Mouse (Mus musculus) limb, embryonic 15.5 days (tissue): Measurements from ENCODE around the gene Arhgdia. TPM values are rescaled to one million over a fixed set of nuclear protein-coding genes. Genes with fewer than 3 reads are reported as not detected.

ENCODE experiments used
- ATAC-seq: fragments of 200-750 bp; cut with Nextera tagmentation; 2 replicates; pipeline ENCODE4 v1.8.0; 2017; ENCODE audit warnings: low read depth, moderate TSS enrichment; ENCODE audit not compliant: insufficient number of reproducible peaks, low FRiP score, low TSS enrichment
- H3K27ac ChIP-seq: fragments of 300-500 bp; sonication (generic); 2 replicates; pipeline ENCODE4 v1.5.1; 2015; ENCODE audit warnings: moderate library complexity, mild to moderate bottlenecking, inconsistent platforms
- H3K27me3 ChIP-seq: fragments of 300-500 bp; sonication (generic); 2 replicates; pipeline ENCODE4 v1.6.1; 2015; ENCODE audit warnings: inconsistent platforms
- H3K36me3 ChIP-seq: fragments of 300-500 bp; sonication (generic); 2 replicates; pipeline ENCODE4 v1.6.1; 2015; ENCODE audit warnings: inconsistent platforms
- H3K4me1 ChIP-seq: fragments of 300-500 bp; sonication (generic); 2 replicates; pipeline ENCODE4 v1.6.1; 2015; ENCODE audit warnings: inconsistent platforms
- H3K4me2 ChIP-seq: fragments of 300-500 bp; sonication (generic); 2 replicates; pipeline ENCODE4 v1.6.1; 2015; ENCODE audit warnings: mild to moderate bottlenecking, inconsistent platforms
- H3K4me3 ChIP-seq: fragments of 300-500 bp; sonication (generic); 2 replicates; pipeline ENCODE4 v1.5.1; 2015; ENCODE audit warnings: mild to moderate bottlenecking, inconsistent platforms
- H3K9ac ChIP-seq: fragments of 300-500 bp; sonication (generic); 2 replicates; pipeline ENCODE4 v1.6.1; 2015; ENCODE audit warnings: inconsistent platforms
- H3K9me3 ChIP-seq: fragments of 300-500 bp; sonication (generic); 2 replicates; pipeline ENCODE4 v1.6.1; 2016; ENCODE audit warnings: inconsistent platforms
- WGBS: fragments of 180-500 bp; shearing (Covaris S2); methylation state at CpG from one replicate; pipeline ENCODE4 v1.1.7; 2015; 5-methylcytosine and 5-hydroxymethylcytosine counted together
- polyA plus RNA-seq: library from polyadenylated mRNA; unstranded; fragments of >200 nt; fragmentation: Nextera tagmentation; extraction: Ambion mirVana; gene quantifications from 2 replicates; pipeline ENCODE4 v1.2.1, GENCODE M21; 2015

Gene Arhgdia
- polyA plus RNA-seq, 1 experiment from 2014 or later: 581 TPM

DNA sequence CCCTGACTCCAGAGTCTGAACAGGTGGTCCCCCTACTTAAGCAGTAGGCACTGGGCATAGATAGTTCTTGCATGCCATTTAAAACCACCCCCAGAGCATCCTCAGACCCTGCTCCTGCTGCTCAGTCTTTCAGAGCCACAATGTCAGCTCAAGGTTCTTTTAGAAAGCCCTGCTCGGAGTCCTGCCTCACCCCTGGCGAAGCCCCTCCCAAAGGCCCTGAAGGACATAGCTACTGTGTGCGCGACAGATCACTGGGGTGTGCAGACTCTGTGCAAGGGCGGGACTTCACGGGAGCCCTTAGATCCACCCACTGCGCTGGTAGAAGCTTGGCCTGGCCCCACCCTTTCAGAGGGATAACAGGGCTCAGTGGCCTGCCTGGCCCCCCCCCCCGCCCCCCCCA lies 27.8 kb upstream of the Arhgdia start:
- Histone ChIP-seq H3K36me3 (peaks cover 77% of the 10 kb centered on the region), H3K4me3 (no peak overlapping the region), H3K4me2 (no peak overlapping the region), H3K9me3 (no peaks in the 10 kb centered on the region), H3K4me1 (peaks cover 19% of the 10 kb centered on the region), H3K9ac (no peak overlapping the region), H3K27me3 (peaks cover 6% of the 10 kb centered on the region), H3K27ac (no peak overlapping the region)
- no peak for ATAC-seq
- 35% methylated on average over 8 of the region's 8 CpGs for WGBS

DNA sequence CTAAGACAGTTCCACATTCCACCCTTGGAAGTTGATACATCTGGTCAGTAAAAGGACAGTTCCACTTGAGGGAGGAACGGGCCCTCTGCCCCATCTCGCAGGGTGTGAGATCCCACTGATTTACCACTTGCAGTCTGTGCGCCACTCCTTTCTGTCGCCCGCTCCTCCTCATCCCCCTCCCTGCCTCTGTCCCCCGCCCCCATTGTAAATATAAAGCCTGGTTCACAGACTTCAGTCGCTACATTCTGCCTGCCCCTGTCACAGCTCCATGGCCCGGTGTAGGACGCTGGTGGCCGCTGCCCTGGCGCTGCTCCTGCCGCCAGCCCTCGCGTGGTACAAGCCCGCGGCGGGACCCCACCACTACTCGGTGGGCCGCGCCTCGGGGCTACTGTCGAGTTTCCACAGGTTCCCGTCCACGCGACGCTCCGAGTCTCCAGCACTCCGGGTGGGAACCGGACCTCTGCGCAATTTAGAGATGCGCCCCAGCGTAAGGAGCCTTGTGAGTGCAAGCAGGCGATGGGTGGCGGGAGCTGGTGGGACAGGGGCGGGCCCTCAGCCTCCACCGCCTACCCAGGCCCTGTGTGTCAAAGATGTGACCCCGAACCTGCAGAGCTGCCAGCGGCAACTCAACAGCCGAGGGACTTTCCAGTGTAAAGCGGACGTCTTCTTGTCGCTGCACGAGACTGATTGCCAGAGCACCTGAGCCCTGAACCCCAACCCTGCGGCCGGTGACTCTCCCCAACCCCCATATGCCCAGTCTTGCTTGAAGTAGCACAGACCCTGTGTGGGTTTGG lies 27.0 kb upstream of the Arhgdia start, which contains the start of gene Npb:
TSS of gene Npb (plus strand) at position 237 of the 794 bp plus-strand sequence.
- WGBS: 5% methylated on average over 45 of the region's 45 CpGs
- peak within 1 kb of the TSS; percentile 26 for H3K9ac ChIP-seq

DNA sequence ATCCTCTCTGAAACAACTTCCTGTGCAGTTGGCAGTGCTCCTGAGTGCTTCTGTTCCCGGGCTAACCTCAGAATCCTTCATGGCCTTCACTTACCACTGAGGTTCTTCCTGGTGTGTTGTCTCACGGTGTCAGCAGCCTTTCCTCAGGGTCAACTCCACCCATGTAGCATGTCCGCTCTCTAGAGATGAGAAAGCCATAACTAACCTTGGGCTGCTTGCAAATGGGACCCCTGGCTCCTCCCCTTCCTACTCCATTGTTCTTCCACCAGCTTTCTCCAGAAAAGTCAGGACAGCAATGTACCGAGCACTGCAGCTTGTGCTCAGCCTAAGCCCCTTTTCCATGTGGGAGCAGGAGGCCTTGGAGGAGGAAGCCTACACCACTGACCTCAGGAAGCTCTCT lies 25.3 kb upstream of the Arhgdia start:
- H3K4me1 ChIP-seq: peaks cover 19% of the 10 kb centered on the region
- H3K9ac ChIP-seq: no peak overlapping the region
- no peak overlapping the region for H3K4me3 ChIP-seq
- WGBS: 82% methylated on average over 4 of the region's 4 CpGs
- no peak overlapping the region for H3K27ac ChIP-seq
- no peak for ATAC-seq
- peaks cover 6% of the 10 kb centered on the region for H3K27me3 ChIP-seq
- peaks cover 78% of the 10 kb centered on the region for H3K36me3 ChIP-seq
- no peak overlapping the region for H3K4me2 ChIP-seq
- no peaks in the 10 kb centered on the region for H3K9me3 ChIP-seq

More for the DNA sequence above, 27.0 kb upstream of the Arhgdia start, which contains the start of gene Npb:
- no peak within 1 kb of the TSS for H3K27ac ChIP-seq
- H3K9me3 ChIP-seq: no peaks in the 10 kb centered on the region
- no peak for ATAC-seq
- H3K36me3 ChIP-seq: peaks cover 78% of the 10 kb centered on the region
- H3K4me3 ChIP-seq: peak within 1 kb of the TSS; percentile 33
- H3K27me3 ChIP-seq: peaks cover 6% of the 10 kb centered on the region
- peaks cover 19% of the 10 kb centered on the region for H3K4me1 ChIP-seq
- peak within 1 kb of the TSS; percentile 58 for H3K4me2 ChIP-seq

DNA sequence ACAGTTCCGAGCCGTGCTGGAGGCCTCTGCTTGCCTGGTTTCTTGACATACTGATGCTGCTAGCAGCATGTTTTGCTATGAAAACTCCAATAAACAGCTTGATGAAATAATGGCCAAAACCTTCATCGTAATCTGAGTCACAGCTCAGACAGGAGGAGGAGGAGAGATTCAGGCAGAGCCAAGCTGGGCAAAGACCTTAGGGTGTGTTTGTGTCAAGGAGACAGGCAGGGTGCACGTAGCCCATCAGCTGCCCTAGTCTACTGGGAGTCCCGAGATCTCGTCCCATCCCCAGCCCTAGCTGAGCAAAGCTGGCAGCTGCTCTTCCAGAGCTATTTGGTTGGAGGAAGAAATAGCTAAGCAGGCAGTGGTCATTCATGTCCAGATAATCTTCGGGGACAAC lies 24.2 kb upstream of the Arhgdia start:
- no peak overlapping the region for H3K27ac ChIP-seq
- H3K27me3 ChIP-seq: peaks cover 6% of the 10 kb centered on the region
- H3K4me3 ChIP-seq: no peak overlapping the region
- H3K9me3 ChIP-seq: no peaks in the 10 kb centered on the region
- H3K9ac ChIP-seq: no peak overlapping the region
- H3K4me2 ChIP-seq: no peak overlapping the region
- peaks cover 19% of the 10 kb centered on the region for H3K4me1 ChIP-seq
- WGBS: 89% methylated on average over 7 of the region's 7 CpGs
- H3K36me3 ChIP-seq: peaks cover 72% of the 10 kb centered on the region
- no peak for ATAC-seq

DNA sequence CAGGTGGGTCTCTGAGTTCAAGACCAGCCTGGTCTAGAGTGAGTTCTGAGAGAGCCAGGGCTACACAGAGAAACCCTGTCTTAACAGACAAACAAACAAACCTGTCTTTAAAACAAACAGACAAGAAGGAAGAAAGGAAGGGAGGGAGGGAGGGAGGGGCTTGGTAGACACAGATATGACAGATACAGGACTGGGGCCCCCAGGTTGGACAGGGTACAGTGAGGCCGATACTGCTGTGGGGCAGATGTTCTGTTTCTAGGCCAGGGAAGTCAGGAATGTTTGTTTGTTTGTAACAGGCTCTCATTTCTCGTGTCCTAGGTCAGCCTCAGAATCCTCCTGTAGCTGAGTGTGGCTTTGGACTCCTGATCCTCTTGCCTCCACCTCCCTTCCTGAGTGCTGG lies 22.1 kb upstream of the Arhgdia start:
- no peak for ATAC-seq
- 79% methylated on average over 2 of the region's 2 CpGs for WGBS
- Histone ChIP-seq H3K36me3 (peaks cover 61% of the 10 kb centered on the region), H3K4me3 (no peak overlapping the region), H3K27me3 (peaks cover 3% of the 10 kb centered on the region; the same call in 1 of the 2 replicates), H3K4me1 (peaks cover 17% of the 10 kb centered on the region), H3K4me2 (no peak overlapping the region), H3K9ac (no peak overlapping the region), H3K9me3 (no peaks in the 10 kb centered on the region), H3K27ac (no peak overlapping the region)

DNA sequence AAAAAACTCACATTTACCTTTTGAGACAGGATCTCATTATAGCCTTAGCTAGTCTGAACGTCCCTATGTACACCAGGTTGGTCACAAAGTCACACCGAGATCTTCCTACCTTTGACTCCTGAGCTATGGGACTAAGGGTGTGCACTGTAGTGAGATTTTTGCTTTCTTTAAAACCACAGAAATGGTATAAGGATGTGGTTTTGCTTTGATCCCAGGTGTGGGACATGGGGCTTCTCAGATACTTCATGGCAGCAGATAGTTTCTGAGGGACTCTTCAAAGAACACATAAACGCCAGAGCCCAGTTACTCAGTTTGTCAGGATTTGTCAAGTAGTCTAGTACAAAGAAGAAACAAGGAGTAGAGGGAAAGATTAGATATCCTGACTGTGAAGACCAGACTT lies 19.3 kb upstream of the Arhgdia start:
- no peaks in the 10 kb centered on the region for H3K27me3 ChIP-seq
- peaks cover 58% of the 10 kb centered on the region for H3K36me3 ChIP-seq
- H3K4me2 ChIP-seq: no peak overlapping the region
- H3K27ac ChIP-seq: no peak overlapping the region
- no peak overlapping the region for H3K4me3 ChIP-seq
- no peak overlapping the region for H3K9ac ChIP-seq
- no peaks in the 10 kb centered on the region for H3K9me3 ChIP-seq
- WGBS: 94% methylated on average over 3 of the region's 3 CpGs
- no peak for ATAC-seq
- peaks cover 24% of the 10 kb centered on the region for H3K4me1 ChIP-seq

DNA sequence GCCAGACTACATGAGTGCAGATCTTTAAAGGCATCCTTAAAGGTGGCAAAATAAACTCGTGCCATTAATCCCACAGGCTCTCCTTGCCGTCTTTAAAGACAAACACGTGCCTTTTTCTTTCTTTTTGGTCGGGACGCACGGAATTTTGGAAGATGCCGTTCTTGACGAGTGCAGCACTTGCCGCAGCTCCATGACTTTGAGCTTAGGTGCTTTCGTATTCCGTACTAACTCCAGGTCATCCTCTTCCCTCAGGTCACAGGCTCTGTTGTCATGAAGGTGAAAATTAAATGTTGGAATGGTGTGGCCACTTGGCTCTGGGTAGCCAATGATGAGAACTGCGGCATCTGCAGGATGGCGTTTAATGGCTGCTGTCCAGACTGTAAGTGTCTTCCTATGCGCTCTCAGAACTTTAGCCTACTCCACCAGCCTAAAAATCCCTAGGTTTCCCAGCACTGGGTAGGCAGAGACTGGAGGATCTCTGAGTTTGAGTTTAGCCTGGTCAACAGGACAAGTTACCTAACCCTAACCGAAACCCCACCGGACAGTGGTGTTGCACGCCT lies 17.6 kb upstream of the Arhgdia start:
- peaks cover 27% of the 10 kb centered on the region for H3K4me1 ChIP-seq
- no peaks in the 10 kb centered on the region for H3K9me3 ChIP-seq
- 40% methylated on average over 17 of the region's 17 CpGs for WGBS
- peak overlapping the region; percentile 95 for H3K4me3 ChIP-seq
- no peaks in the 10 kb centered on the region for H3K27me3 ChIP-seq
- H3K27ac ChIP-seq: peak overlapping the region; percentile 93
- H3K9ac ChIP-seq: peak overlapping the region; percentile 97
- peak overlapping the region; percentile 74 for H3K4me2 ChIP-seq
- H3K36me3 ChIP-seq: peaks cover 56% of the 10 kb centered on the region
- ATAC-seq: no peak

DNA sequence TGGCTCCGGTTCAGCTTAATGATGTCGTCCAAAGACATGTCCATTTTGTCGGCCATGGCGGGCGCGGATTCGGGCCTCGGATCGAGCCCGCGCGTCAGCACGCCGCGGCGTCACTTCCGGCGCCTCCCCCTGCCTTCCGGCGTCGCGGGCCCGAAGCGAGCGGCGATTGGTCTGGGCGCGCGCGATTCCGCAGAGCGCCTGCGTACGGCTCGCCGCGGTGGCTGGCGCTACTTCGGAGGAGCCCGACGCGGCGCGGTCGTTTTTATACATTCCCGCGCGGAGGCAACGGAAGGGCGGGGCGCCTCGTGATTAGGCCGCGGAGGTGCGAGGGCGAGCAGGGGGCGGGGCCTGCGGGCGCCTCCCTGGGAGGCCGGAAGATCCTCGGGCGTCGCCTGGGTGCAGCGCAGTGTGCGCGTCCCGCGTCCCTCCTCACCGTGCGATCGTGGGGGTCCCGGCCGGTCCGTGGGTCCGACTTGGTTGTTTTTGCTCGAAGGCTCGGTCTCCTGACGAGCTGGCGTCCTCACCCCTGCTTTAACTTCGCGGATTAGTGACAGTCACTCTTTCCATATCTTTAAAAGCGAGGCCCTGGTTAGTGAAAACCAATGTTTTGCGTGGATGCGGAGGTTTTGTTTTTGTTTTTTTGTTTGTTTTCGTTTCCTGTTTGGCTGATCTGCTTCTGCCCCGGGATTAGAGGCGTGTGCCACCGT lies 17.0 kb upstream of the Arhgdia start, which contains the start of the genes Alyref and Anapc11:
TSS of gene Alyref (minus strand) at position 83 of the 707 bp plus-strand sequence.
TSS of gene Anapc11 (plus strand) at position 139 of the 707 bp plus-strand sequence.
- peak within 1 kb of the TSS; percentile 97 for H3K9ac ChIP-seq
- peak within 1 kb of the TSS; percentile 95 for H3K4me3 ChIP-seq
- no peaks in the 10 kb centered on the region for H3K9me3 ChIP-seq
- H3K27ac ChIP-seq: peak within 1 kb of the TSS; percentile 93
- peak within 1 kb of the TSS; percentile 86 for H3K4me2 ChIP-seq
- peaks cover 27% of the 10 kb centered on the region for H3K4me1 ChIP-seq
- under 1% methylated on average over 88 of the region's 88 CpGs for WGBS
- no peaks in the 10 kb centered on the region for H3K27me3 ChIP-seq
- ATAC-seq: peak; percentile 96
- H3K36me3 ChIP-seq: peaks cover 56% of the 10 kb centered on the region

DNA sequence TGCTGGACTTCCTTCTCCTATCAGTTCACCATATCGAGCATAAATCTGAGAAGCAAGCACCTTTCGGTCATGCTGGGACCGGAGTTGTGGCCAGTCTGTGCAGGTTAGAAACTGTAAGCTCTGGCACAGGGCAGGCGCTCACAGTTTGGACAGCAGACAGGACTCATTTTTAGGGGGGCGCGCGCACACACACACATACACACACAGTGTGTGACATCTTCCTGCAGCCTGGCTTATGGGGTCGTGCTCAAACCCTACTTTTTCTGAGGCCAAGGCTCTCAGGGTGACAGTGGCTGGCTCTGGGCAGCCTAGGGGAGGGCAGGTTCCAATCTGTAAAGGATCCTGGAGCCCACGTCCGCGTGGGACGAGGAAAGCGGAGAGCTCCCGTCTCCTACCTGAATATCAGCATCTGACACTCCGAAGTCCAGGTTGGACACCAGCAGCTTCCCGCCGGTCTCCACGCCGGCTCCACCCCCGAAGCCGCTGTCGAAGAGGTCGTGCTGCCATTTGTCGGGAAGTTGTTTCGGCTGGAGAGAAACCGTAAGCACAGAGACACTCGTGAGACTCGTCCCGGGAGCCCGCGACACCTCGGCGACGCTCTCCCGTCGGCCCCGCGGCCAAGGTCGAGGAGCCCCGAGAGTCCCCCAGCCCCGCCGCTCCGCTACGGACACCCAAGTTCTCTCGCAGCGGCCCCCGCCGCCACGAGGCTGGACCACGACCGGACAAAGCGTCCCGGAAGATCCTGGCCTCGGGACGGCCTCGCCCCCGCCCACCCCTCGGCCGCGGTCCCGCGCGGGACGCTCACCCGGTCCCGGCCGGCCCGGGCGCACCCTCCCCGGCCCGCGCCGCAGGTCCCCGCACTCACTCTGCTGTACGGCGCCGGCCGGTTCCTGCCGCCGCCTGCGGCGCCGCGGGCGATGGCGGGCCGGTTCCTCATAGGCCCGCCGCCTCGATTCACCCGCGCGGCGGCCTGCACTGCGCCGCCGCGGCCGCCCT lies 16.1 kb upstream of the Arhgdia start:
- 3% methylated on average over 99 of the region's 99 CpGs for WGBS
- H3K4me3 ChIP-seq: peak overlapping the region; percentile 95
- peaks cover 56% of the 10 kb centered on the region for H3K36me3 ChIP-seq
- H3K9ac ChIP-seq: peak overlapping the region; percentile 97
- ATAC-seq: peak; percentile 40
- H3K4me1 ChIP-seq: peaks cover 27% of the 10 kb centered on the region
- no peaks in the 10 kb centered on the region for H3K9me3 ChIP-seq
- peak overlapping the region; percentile 86 for H3K4me2 ChIP-seq
- no peaks in the 10 kb centered on the region for H3K27me3 ChIP-seq
- peak overlapping the region; percentile 93 for H3K27ac ChIP-seq

DNA sequence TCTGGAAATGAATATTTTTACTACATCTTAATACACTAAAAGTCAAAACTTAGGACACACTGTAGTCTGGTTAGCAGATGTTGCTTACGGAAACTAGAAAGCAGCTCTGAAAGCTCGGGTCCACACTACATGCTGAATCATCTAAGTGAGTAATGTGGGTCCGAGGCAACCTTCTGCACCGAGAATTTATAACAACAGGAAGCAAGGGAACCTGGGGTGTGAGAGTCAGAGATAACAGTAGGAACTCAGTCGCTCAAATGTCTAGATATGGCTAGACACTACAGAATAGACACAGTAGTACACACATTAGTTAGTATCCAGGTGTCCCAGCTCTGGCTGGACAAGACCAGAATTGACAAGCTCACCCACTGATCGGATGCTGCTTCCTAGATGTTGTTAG lies 7.1 kb upstream of the Arhgdia start:
- Histone ChIP-seq H3K27me3 (no peaks in the 10 kb centered on the region), H3K36me3 (peaks cover 80% of the 10 kb centered on the region), H3K4me3 (no peak overlapping the region), H3K4me2 (no peak overlapping the region), H3K9me3 (no peaks in the 10 kb centered on the region), H3K4me1 (no peaks in the 10 kb centered on the region), H3K27ac (no peak overlapping the region), H3K9ac (no peak overlapping the region)
- 94% methylated on average over 6 of the region's 6 CpGs for WGBS
- no peak for ATAC-seq

DNA sequence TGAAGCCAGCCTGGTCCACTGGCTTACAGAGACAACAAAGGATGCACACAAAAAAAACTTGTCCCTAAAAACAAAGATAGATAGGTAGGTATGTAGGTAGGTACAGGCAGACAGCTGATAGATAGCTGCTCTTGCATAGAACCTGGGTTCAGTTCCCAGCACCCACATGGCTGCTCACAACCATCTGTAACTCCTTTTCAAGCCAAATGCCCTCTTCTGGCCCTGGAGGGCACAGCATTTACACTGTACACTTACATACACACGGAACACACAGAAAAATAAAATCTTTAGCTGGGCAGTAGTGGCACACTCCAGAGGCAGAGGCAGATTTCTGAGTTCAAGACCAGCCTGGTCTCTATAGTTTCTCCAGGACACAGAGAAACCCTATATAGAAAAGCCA lies 2.5 kb upstream of the Arhgdia start:
- no peak overlapping the region for H3K4me3 ChIP-seq
- H3K36me3 ChIP-seq: peaks cover 45% of the 10 kb centered on the region
- H3K4me2 ChIP-seq: no peak overlapping the region
- no peak overlapping the region for H3K27ac ChIP-seq
- H3K27me3 ChIP-seq: no peaks in the 10 kb centered on the region
- 87% methylated on average over 1 of the region's 1 CpGs for WGBS
- no peaks in the 10 kb centered on the region for H3K9me3 ChIP-seq
- no peak for ATAC-seq
- H3K9ac ChIP-seq: no peak overlapping the region
- H3K4me1 ChIP-seq: peaks cover 24% of the 10 kb centered on the region
